Mouse (Mus musculus) hindbrain, embryonic 14.5 days (tissue): ENCODE results near the gene Ctnna3. TPM values are rescaled to one million over a fixed set of nuclear protein-coding genes. Genes with fewer than 3 reads are reported as not detected.

Source experiments
- ATAC-seq: fragments of 200-750 bp; cut with Nextera tagmentation; 2 replicates; pipeline ENCODE4 v1.8.0; 2017; ENCODE audit warnings: moderate number of reproducible peaks, mild to moderate bottlenecking, moderate TSS enrichment, moderate library complexity; ENCODE audit not compliant: low FRiP score
- DNase-seq: peaks from one replicate; pipeline ENCODE4 v3.0.0-alpha.2; 2015; ENCODE audit warnings: low spot score
- H3K27ac ChIP-seq: fragments of 300-500 bp; sonication (generic); 2 replicates; pipeline ENCODE4 v1.5.1; 2014; ENCODE audit warnings: mild to moderate bottlenecking, moderate library complexity
- H3K27me3 ChIP-seq: fragments of 300-500 bp; sonication (generic); 2 replicates; pipeline ENCODE4 v1.6.1; 2014; ENCODE audit warnings: mild to moderate bottlenecking, low read length, mixed read lengths; ENCODE audit not compliant: control insufficient read depth, insufficient read depth
- H3K36me3 ChIP-seq: fragments of 300-500 bp; sonication (generic); replicated peaks from 2 replicates; pipeline ENCODE4 v1.6.1; 2014; ENCODE audit not compliant: control insufficient read depth, insufficient read depth
- H3K4me1 ChIP-seq: fragments of 300-500 bp; sonication (generic); replicated peaks from 2 replicates; pipeline ENCODE4 v1.6.1; 2014; ENCODE audit warnings: antibody characterized with exemption, low read length, mixed read lengths; ENCODE audit not compliant: control insufficient read depth, insufficient read depth
- H3K4me2 ChIP-seq: fragments of 300-500 bp; sonication (generic); replicated peaks from 2 replicates; pipeline ENCODE4 v1.6.1; 2014; ENCODE audit warnings: mild to moderate bottlenecking, moderate library complexity
- H3K4me3 ChIP-seq: fragments of 300-500 bp; sonication (generic); replicated peaks from 2 replicates; pipeline ENCODE4 v1.5.1; 2014; ENCODE audit warnings: mild to moderate bottlenecking, low read length
- H3K9ac ChIP-seq: fragments of 300-500 bp; sonication (generic); 2 replicates; pipeline ENCODE4 v1.6.1; 2014
- H3K9me3 ChIP-seq: fragments of 300-500 bp; sonication (generic); 2 replicates; pipeline ENCODE4 v1.6.1; 2016; ENCODE audit warnings: low read length; ENCODE audit not compliant: control insufficient read depth
- WGBS: fragments of 180-500 bp; shearing (Covaris S2); extraction: QIAGEN DNeasy Blood & Tissue Kit; methylation state at CpG from one replicate; pipeline ENCODE4 v1.1.7; 2014; 5-methylcytosine and 5-hydroxymethylcytosine counted together
- polyA plus RNA-seq: library from polyadenylated mRNA; unstranded; fragments of >200 nt; fragmentation: Nextera tagmentation; extraction: Ambion mirVana; gene quantifications from 2 replicates; pipeline ENCODE4 v1.2.1, GENCODE M21; 2014

Ctnna3 gene
- polyA plus RNA-seq, 1 experiment from 2014 or later, result 4.1 TPM

- Histone ChIP-seq H3K4me1 (peaks cover 5% of the 10 kb centered on the region; the same call in 1 of the 2 replicates), H3K36me3 (no peaks in the 10 kb centered on the region), H3K27ac (peak within 1 kb of the TSS; percentile 84), H3K9ac (peak within 1 kb of the TSS; percentile 74), H3K9me3 (no peaks in the 10 kb centered on the region), H3K4me3 (peak within 1 kb of the TSS; percentile 56), H3K27me3 (peaks cover 4% of the 10 kb centered on the region; the same call in 1 of the 2 replicates), H3K4me2 (peak within 1 kb of the TSS; percentile 87)
- ATAC-seq (peak; percentile 93), DNase-seq (peak; percentile 82)
- WGBS, result under 1% methylated on average over 22 of the region's 22 CpGs
Observed at GRCm38 (mm10) chr10:64089680-64090460, 660.0 kb downstream of the Ctnna3 start, which contains the start of gene Lrrtm3. Lrrtm3 (minus strand) TSS chr10:64090277.

GRCm38 (mm10) chr10:64096532-64096931, 666.6 kb downstream of the Ctnna3 start:
- Histone ChIP-seq H3K9ac (no peak overlapping the region), H3K4me2 (no peak overlapping the region), H3K27me3 (no peaks in the 10 kb centered on the region), H3K4me3 (no peak overlapping the region), H3K4me1 (no peaks in the 10 kb centered on the region), H3K27ac (no peak overlapping the region), H3K36me3 (no peaks in the 10 kb centered on the region), H3K9me3 (no peaks in the 10 kb centered on the region)
- DNase-seq (no peak), ATAC-seq (no peak)
- 97% methylated on average over 1 of the region's 1 CpGs for WGBS

- H3K4me1 ChIP-seq, result no peaks in the 10 kb centered on the region
- no peaks in the 10 kb centered on the region for H3K36me3 ChIP-seq
- H3K9ac ChIP-seq, result no peak overlapping the region
- WGBS, result 95% methylated on average over 11 of the region's 11 CpGs
- no peaks in the 10 kb centered on the region for H3K27me3 ChIP-seq
- ATAC-seq, result no peak
- no peaks in the 10 kb centered on the region for H3K9me3 ChIP-seq
- no peak for DNase-seq
- H3K27ac ChIP-seq, result no peak overlapping the region
- H3K4me2 ChIP-seq, result no peak overlapping the region
- H3K4me3 ChIP-seq, result no peak overlapping the region
Observed at GRCm38 (mm10) chr10:64115246-64115645, 685.3 kb downstream of the Ctnna3 start.

GRCm38 (mm10) chr10:64118833-64119232, 688.9 kb downstream of the Ctnna3 start:
- ATAC-seq, result no peak
- no peak for DNase-seq
- Histone ChIP-seq H3K4me2 (no peak overlapping the region), H3K4me3 (no peak overlapping the region), H3K4me1 (no peaks in the 10 kb centered on the region), H3K36me3 (no peaks in the 10 kb centered on the region), H3K27me3 (no peaks in the 10 kb centered on the region), H3K9ac (no peak overlapping the region), H3K9me3 (no peaks in the 10 kb centered on the region), H3K27ac (no peak overlapping the region)
- 76% methylated on average over 3 of the region's 3 CpGs for WGBS

- 0 out of 2 replicates have a peak, but pooled peaks cover 4% of the 10 kb centered on the region for H3K4me1 ChIP-seq
- H3K27me3 ChIP-seq, result no peaks in the 10 kb centered on the region
- H3K4me3 ChIP-seq, result no peak overlapping the region
- no peak overlapping the region for H3K27ac ChIP-seq
- ATAC-seq, result peak; percentile 85
- H3K4me2 ChIP-seq, result no peak overlapping the region
- 47% methylated on average over 15 of the region's 15 CpGs for WGBS
- H3K9me3 ChIP-seq, result no peaks in the 10 kb centered on the region
- no peak overlapping the region for H3K9ac ChIP-seq
- no peaks in the 10 kb centered on the region for H3K36me3 ChIP-seq
- peak; percentile 47 for DNase-seq
Observed at GRCm38 (mm10) chr10:64130397-64131150, 700.7 kb downstream of the Ctnna3 start.

- DNase-seq, result no peak
- Histone ChIP-seq H3K9me3 (no peaks in the 10 kb centered on the region), H3K4me3 (no peak overlapping the region), H3K27ac (no peak overlapping the region), H3K36me3 (no peaks in the 10 kb centered on the region), H3K27me3 (no peaks in the 10 kb centered on the region), H3K4me1 (0 out of 2 replicates have a peak, but pooled peaks cover 4% of the 10 kb centered on the region), H3K9ac (no peak overlapping the region), H3K4me2 (no peak overlapping the region)
- no peak for ATAC-seq
- 85% methylated on average over 3 of the region's 3 CpGs for WGBS
Observed at GRCm38 (mm10) chr10:64133461-64133860, 703.6 kb downstream of the Ctnna3 start.

- no peaks in the 10 kb centered on the region for H3K4me1 ChIP-seq
- 19% methylated on average over 7 of the region's 7 CpGs for WGBS
- no peaks in the 10 kb centered on the region for H3K27me3 ChIP-seq
- no peak overlapping the region for H3K27ac ChIP-seq
- no peaks in the 10 kb centered on the region for H3K36me3 ChIP-seq
- H3K4me3 ChIP-seq, result no peak overlapping the region
- no peaks in the 10 kb centered on the region for H3K9me3 ChIP-seq
- DNase-seq, result no peak
- no peak overlapping the region for H3K4me2 ChIP-seq
- no peak overlapping the region for H3K9ac ChIP-seq
- ATAC-seq, result no peak
Observed at GRCm38 (mm10) chr10:64135481-64135880, 705.6 kb downstream of the Ctnna3 start.

GRCm38 (mm10) chr10:64146511-64146910, 716.6 kb downstream of the Ctnna3 start:
- no peaks in the 10 kb centered on the region for H3K36me3 ChIP-seq
- DNase-seq (no peak), ATAC-seq (no peak)
- H3K27ac ChIP-seq, result no peak overlapping the region
- H3K9ac ChIP-seq, result no peak overlapping the region
- no peaks in the 10 kb centered on the region for H3K9me3 ChIP-seq
- no peaks in the 10 kb centered on the region for H3K4me1 ChIP-seq
- H3K27me3 ChIP-seq, result no peaks in the 10 kb centered on the region
- 81% methylated on average over 3 of the region's 3 CpGs for WGBS
- H3K4me2 ChIP-seq, result no peak overlapping the region
- no peak overlapping the region for H3K4me3 ChIP-seq

- DNase-seq (no peak), ATAC-seq (no peak)
- 91% methylated on average over 13 of the region's 13 CpGs for WGBS
- no peaks in the 10 kb centered on the region for H3K4me1 ChIP-seq
- H3K4me3 ChIP-seq, result no peak overlapping the region
- H3K27ac ChIP-seq, result no peak overlapping the region
- no peak overlapping the region for H3K4me2 ChIP-seq
- no peaks in the 10 kb centered on the region for H3K27me3 ChIP-seq
- H3K36me3 ChIP-seq, result no peaks in the 10 kb centered on the region
- H3K9me3 ChIP-seq, result no peaks in the 10 kb centered on the region
- no peak overlapping the region for H3K9ac ChIP-seq
Observed at GRCm38 (mm10) chr10:64181696-64182095, 751.8 kb downstream of the Ctnna3 start.
